Mouse (Mus musculus): ENCODE results near the gene Olfr668.
"Not testable (repeated sequence)": the region's sequence is repeated elsewhere in the genome, so short reads cannot be mapped to it uniquely, and the experiment has no call there.

Olfr668 gene

GRCm38 (mm10) chr7:104927957-104928356, at the start of gene Olfr668:
TSS of gene Olfr668 (minus strand) at chr7:104928057.
- no peak for DNase-seq (ENCODE audit: low spot score)

DNA sequence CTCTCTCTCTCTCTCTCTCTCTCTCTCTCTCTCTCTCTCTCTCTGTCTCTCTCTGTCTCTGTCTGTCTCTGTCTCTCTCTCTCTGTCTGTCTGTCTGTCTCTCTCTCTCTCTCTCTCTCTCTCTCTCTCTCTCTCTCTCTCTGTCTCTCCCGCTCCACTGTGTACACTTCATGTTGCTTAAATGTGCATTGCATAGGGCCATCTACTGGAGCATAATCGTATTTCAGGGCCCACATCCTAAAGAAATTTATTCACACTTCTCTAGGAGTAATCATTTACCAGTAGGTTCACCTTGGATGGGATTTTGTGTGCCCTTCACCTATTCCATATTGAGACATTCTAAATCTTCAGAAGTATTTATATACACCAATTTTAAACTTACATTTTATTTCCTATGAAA, 44.6 kb upstream of the Olfr668 start:
- not testable (repeated sequence) for DNase-seq (ENCODE audit: low spot score)

- no peak for DNase-seq (ENCODE audit: low spot score)
Measured at GRCm38 (mm10) chr7:104962520-104962919, 34.7 kb upstream of the Olfr668 start, which contains the start of gene Olfr670. TSS of gene Olfr670 (minus strand) at chr7:104962620.

- DNase-seq (ENCODE audit: low spot score): not testable (repeated sequence)
Measured at GRCm38 (mm10) chr7:104950234-104950633, 22.4 kb upstream of the Olfr668 start.

- no peak for DNase-seq (ENCODE audit: low spot score)
Measured at GRCm38 (mm10) chr7:104933940-104934339, 6.1 kb upstream of the Olfr668 start, which contains the start of gene Olfr669. TSS of gene Olfr669 (plus strand) at chr7:104934240.

- DNase-seq (ENCODE audit: low spot score): no peak
Measured at GRCm38 (mm10) chr7:104921382-104921781, 6.5 kb downstream of the Olfr668 start, which contains the start of gene Olfr667. TSS of gene Olfr667 (minus strand) at chr7:104921482.

DNA sequence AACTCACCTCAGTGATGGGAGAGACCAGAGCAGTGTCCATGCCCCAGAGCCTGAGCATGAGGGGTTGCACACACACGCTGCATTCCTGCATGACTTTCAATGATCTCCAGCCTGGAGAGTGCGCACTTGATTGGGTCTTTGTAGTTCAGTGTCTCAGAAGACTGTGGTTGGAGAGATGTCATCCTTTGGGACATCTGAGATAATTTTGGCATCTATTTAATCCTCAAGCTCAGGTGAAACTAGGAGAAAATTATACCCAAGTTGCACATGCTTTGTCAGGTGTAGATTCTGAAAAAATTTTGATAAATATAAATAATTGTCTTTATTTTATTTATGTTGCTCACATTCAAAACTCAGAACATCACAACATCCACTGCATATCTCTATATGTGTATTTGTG, 32.0 kb downstream of the Olfr668 start, which contains the start of gene Olfr666:
Olfr666 (minus strand) TSS at position 101 of the 400 bp plus-strand sequence.
- no peak for DNase-seq (ENCODE audit: low spot score)

- no peak for DNase-seq (ENCODE audit: low spot score)
Measured at GRCm38 (mm10) chr7:104877731-104878130, 50.1 kb downstream of the Olfr668 start, which contains the start of gene Olfr665. TSS of gene Olfr665 (plus strand) at chr7:104878031.

Data from spleen, adult 12 weeks (tissue).